Mouse (Mus musculus): ENCODE measurements around the gene Prpf31. TPM values are rescaled to one million over a fixed set of nuclear protein-coding genes. Genes with fewer than 3 reads are reported as not detected.

Gene Prpf31
- total and polyA plus RNA-seq, 3 experiments: 146 to 334 (median 187) TPM

DNA sequence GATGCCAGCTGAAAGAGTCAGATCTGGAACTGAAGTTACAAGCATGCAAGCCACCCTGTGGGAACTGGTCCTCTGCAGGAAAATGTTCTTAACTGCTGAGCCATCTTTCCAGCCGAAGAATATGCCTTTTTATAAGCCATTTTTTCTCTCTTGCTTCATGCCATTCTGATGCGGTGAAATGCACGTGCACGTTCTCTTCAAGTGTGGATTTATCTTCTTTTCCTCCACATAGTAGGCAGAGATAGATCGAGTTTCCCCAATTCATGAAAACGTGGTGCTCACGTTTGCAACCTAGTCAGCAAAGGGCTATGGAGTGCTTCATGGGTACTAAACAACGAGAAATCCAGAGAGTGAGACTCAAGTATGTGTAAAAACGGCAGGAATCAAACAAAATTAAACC, 14.1 kb downstream of the Prpf31 start (continued):
- TF ChIP-seq MXI1 (IDR thresholded peaks at IDR 0.05; ENCODE audit: low read depth, low read length): peak; percentile 71; the same call in 1 of the 2 replicates
- TF ChIP-seq UBTF (IDR thresholded peaks at IDR 0.05; ENCODE audit: borderline replicate concordance, insufficient read depth, low read depth, low read length): no peak
- TF ChIP-seq ETS1 (IDR thresholded peaks at IDR 0.05; ENCODE audit: low read depth, low read length): no peak
- TF ChIP-seq RAD21 (IDR thresholded peaks at IDR 0.05; ENCODE audit: low read depth, low read length): no peak

GRCm38 (mm10) chr7:3644348-3644671, 14.5 kb downstream of the Prpf31 start:
- TF ChIP-seq E2F4 (IDR thresholded peaks at IDR 0.05; ENCODE audit: borderline replicate concordance, low read depth, low read length) (no peak), ETS1 (IDR thresholded peaks at IDR 0.05; ENCODE audit: low read depth, low read length) (no peak), GATA1 (IDR thresholded peaks at IDR 0.05; ENCODE audit: low read depth, low read length) (peak; percentile 62; the same call in 1 of the 2 replicates), MEF2A (IDR thresholded peaks at IDR 0.05; ENCODE audit: extremely low read depth, insufficient replicate concordance, low read depth, low read length, poor library complexity, severe bottlenecking) (no peak), ZMIZ1 (IDR thresholded peaks at IDR 0.05; ENCODE audit: low read depth, low read length) (no peak), UBTF (IDR thresholded peaks at IDR 0.05; ENCODE audit: borderline replicate concordance, insufficient read depth, low read depth, low read length) (no peak), ZKSCAN1 (IDR thresholded peaks at IDR 0.05; ENCODE audit: low read depth, low read length) (no peak), JUND (IDR thresholded peaks at IDR 0.05; ENCODE audit: low read depth, low read length) (no peak)
- Histone ChIP-seq H3K27ac (ENCODE audit: control insufficient read depth, low read depth, low read length) (peak overlapping the region; percentile 46), H3K79me2 (ENCODE audit: control insufficient read depth, insufficient read depth, low read length, poor library complexity) (peaks cover 39% of the 10 kb centered on the region), H3K4me3 (ENCODE audit: control insufficient read depth in 1 of 2, insufficient read depth in 1 of 2, low read depth in 2 of 2, low read length in 2 of 2) (peak overlapping the region; percentile 44 to 45), H3K36me3 (ENCODE audit: control insufficient read depth in 1 of 2, insufficient read depth in 2 of 2, low read length in 2 of 2) (peaks cover 1 to 37% of the 10 kb centered on the region in 2 experiments; a peak in 3 of 4 replicates), H3K4me1 (ENCODE audit: control insufficient read depth in 1 of 2, insufficient read depth in 2 of 2, low read length in 2 of 2) (peaks cover 3 to 36% of the 10 kb centered on the region in 2 experiments), H3K27me3 (ENCODE audit: control insufficient read depth in 1 of 2, insufficient read depth in 2 of 2, low read length in 2 of 2) (no peaks in the 10 kb centered on the region), H3K9ac (ENCODE audit: control insufficient read depth, low read depth, low read length, poor library complexity, severe bottlenecking) (peak overlapping the region; percentile 28), H3K9me3 (replicated peaks; ENCODE audit: insufficient read depth, low read length) (no peaks in the 10 kb centered on the region)
- DNase-seq (ENCODE audit: low read depth, low spot score): no peak

DNA sequence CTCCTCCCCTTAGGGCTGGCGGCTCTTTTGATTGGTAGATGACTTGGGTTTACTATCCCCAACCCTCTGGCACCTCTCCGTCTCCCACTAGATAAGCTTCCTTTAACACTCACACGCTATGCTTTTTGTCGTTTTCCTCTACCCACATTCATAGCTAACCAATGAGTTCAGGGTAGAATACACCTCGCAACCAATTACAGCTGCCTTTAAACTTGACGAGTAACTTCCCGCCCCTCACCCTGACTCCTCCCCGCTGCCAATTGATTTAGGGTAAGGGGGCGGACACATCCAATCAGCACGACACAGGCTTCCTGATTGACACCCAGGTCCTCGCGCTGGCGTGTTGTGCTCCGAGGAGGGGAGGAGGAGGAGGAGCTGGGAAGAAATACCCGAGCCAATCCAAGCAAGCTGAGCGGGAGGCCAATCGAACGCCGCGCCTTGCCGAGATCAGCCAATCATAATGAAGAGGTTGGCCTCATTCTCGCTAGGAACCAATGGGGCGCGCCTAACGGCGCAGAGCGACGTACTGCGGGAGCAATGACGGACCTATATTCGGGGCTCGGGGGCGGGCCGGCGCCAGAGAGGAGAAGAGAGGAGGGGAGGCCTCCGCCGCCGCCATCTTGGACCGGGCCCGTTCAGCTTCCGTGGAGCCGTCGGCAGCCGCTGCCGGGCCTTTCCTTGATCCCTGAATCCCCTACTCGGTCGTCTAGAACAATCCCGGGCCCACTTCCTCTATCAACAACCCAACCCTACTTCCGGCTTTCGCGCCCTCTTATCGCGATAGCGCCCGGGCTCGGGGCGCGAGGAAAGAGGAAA, 15.1 kb downstream of the Prpf31 start, which contains the start of gene Cnot3:
Gene Cnot3, plus strand, starts transcription at position 597 of the 816 bp plus-strand sequence.
- H3K4me3 ChIP-seq (ENCODE audit: control insufficient read depth in 1 of 2, insufficient read depth in 1 of 2, low read depth in 2 of 2, low read length in 2 of 2): peak within 1 kb of the TSS; percentile 79 to 89
- peaks cover 39% of the 10 kb centered on the region for H3K79me2 ChIP-seq (ENCODE audit: control insufficient read depth, insufficient read depth, low read length, poor library complexity)
- peaks cover 1 to 37% of the 10 kb centered on the region in 2 experiments; a peak in 3 of 4 replicates for H3K36me3 ChIP-seq (ENCODE audit: control insufficient read depth in 1 of 2, insufficient read depth in 2 of 2, low read length in 2 of 2)
- peak; percentile 100 for DNase-seq (ENCODE audit: low read depth, low spot score)
- peaks cover 3 to 36% of the 10 kb centered on the region in 2 experiments for H3K4me1 ChIP-seq (ENCODE audit: control insufficient read depth in 1 of 2, insufficient read depth in 2 of 2, low read length in 2 of 2)
- no peaks in the 10 kb centered on the region for H3K27me3 ChIP-seq (ENCODE audit: control insufficient read depth in 1 of 2, insufficient read depth in 2 of 2, low read length in 2 of 2)
- peak within 1 kb of the TSS; percentile 93 for H3K9ac ChIP-seq (ENCODE audit: control insufficient read depth, low read depth, low read length, poor library complexity, severe bottlenecking)
- H3K27ac ChIP-seq (ENCODE audit: control insufficient read depth, low read depth, low read length): peak within 1 kb of the TSS; percentile 100
- no peaks in the 10 kb centered on the region for H3K9me3 ChIP-seq (replicated peaks; ENCODE audit: insufficient read depth, low read length)
- no peak for TF ChIP-seq GABPA (IDR thresholded peaks at IDR 0.05; ENCODE audit: low read depth, low read length)
- TF ChIP-seq HCFC1 (IDR thresholded peaks at IDR 0.05; ENCODE audit: low read depth, low read length): peak; percentile 75
- peak; percentile 37; the same call in 1 of the 2 replicates for TF ChIP-seq TCF12 (IDR thresholded peaks at IDR 0.05; ENCODE audit: low read depth, low read length)
- no peak for TF ChIP-seq POLR2AphosphoS5 (IDR thresholded peaks at IDR 0.05; ENCODE audit: borderline replicate concordance, low read depth, low read length)
- TF ChIP-seq ZKSCAN1 (IDR thresholded peaks at IDR 0.05; ENCODE audit: low read depth, low read length): no peak
- TF ChIP-seq CHD1 (IDR thresholded peaks at IDR 0.05; ENCODE audit: low read depth, low read length): no peak
- peak; percentile 63; the same call in 1 of the 2 replicates for TF ChIP-seq MAZ (IDR thresholded peaks at IDR 0.05; ENCODE audit: low read depth, low read length)
- TF ChIP-seq ZNF384 (IDR thresholded peaks at IDR 0.05; ENCODE audit: low read depth, low read length): no peak; the same call in 1 of the 2 replicates
- peak; percentile 34; the same call in 1 of the 2 replicates for TF ChIP-seq ZMIZ1 (IDR thresholded peaks at IDR 0.05; ENCODE audit: low read depth, low read length)
- peak in 1 of 2 experiments; percentile 18; a peak in 1 of 4 replicates for TF ChIP-seq EP300 (IDR thresholded peaks at IDR 0.05; ENCODE audit: low read depth in 1 of 2, low read length in 2 of 2)
- peak; percentile 92 for TF ChIP-seq CHD2 (IDR thresholded peaks at IDR 0.05; ENCODE audit: low read length)
- TF ChIP-seq ETS1 (IDR thresholded peaks at IDR 0.05; ENCODE audit: low read depth, low read length): no peak
- TF ChIP-seq RAD21 (IDR thresholded peaks at IDR 0.05; ENCODE audit: low read depth, low read length): no peak
- TF ChIP-seq SMC3 (IDR thresholded peaks at IDR 0.05; ENCODE audit: low read depth, low read length): no peak
- peak; percentile 38; the same call in 1 of the 2 replicates for TF ChIP-seq TBP (IDR thresholded peaks at IDR 0.05; ENCODE audit: low read depth, low read length)
- TF ChIP-seq NRF1 (IDR thresholded peaks at IDR 0.05; ENCODE audit: insufficient read depth, low read depth, low read length, poor library complexity, severe bottlenecking): peak; percentile 38; the same call in 1 of the 2 replicates
- TF ChIP-seq KAT2A (conservative IDR thresholded peaks at IDR 0.05; ENCODE audit: low read depth, low read length): 0 out of 2 replicates have a peak, but pooled peaks have one; percentile 52
- TF ChIP-seq RCOR1 (IDR thresholded peaks at IDR 0.05; ENCODE audit: low read depth, low read length): no peak
- TF ChIP-seq MYB (IDR thresholded peaks at IDR 0.05; ENCODE audit: low read depth, low read length): no peak

Data from MEL (cell line).